Mouse (Mus musculus): ENCODE data around the gene Camkk2. TPM values are rescaled to one million over a fixed set of nuclear protein-coding genes. Genes with fewer than 3 reads are reported as not detected.
A peak's percentile ranks its signal among the peaks of the same experiment; 100 is the strongest.

The Camkk2 gene
- polyA plus RNA-seq, 1 experiment = 65.3 TPM

DNA sequence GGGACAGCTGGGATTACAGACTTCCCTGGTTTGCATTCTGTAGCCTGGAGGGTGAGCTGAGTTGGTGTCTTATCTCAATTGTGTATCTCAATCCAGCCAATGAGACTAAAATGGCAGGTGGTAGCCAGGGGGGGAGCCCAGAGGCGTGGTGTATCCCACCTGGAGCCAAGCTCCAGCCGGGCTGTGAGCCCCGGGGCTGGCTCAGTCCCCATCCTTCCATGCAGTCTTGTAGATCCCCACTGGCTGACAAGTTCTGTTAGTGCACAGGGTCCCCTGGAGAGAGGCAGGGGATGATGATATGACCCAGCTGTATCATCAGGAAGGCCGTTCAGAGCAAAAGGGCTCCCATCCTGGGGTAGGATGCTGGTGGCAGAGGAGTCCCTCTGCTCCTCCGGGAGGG is 52.6 kb downstream of the Camkk2 start:
- Histone ChIP-seq H3K4me1 (ENCODE audit: control insufficient read depth, insufficient read depth, low read length) (no peaks in the 10 kb centered on the region), H3K27ac (ENCODE audit: insufficient read depth, low read depth, low read length) (no peak overlapping the region), H3K4me3 (ENCODE audit: insufficient read depth, low read length) (no peak overlapping the region)
- TF ChIP-seq CTCF (IDR thresholded peaks at IDR 0.05; ENCODE audit: low read depth, low read length) = no peak
- no peak for TF ChIP-seq POLR2A (IDR thresholded peaks at IDR 0.05; ENCODE audit: borderline replicate concordance, low read depth, low read length)

GRCm38 (mm10) chr5:122726068-122726467 is 53.1 kb downstream of the Camkk2 start:
- Histone ChIP-seq H3K27ac (ENCODE audit: insufficient read depth, low read depth, low read length) (no peak overlapping the region), H3K4me1 (ENCODE audit: control insufficient read depth, insufficient read depth, low read length) (no peaks in the 10 kb centered on the region), H3K4me3 (ENCODE audit: insufficient read depth, low read length) (no peak overlapping the region)
- TF ChIP-seq POLR2A (IDR thresholded peaks at IDR 0.05; ENCODE audit: borderline replicate concordance, low read depth, low read length) (no peak), CTCF (IDR thresholded peaks at IDR 0.05; ENCODE audit: low read depth, low read length) (peak; percentile 39; the same call in 1 of the 2 replicates)

DNA sequence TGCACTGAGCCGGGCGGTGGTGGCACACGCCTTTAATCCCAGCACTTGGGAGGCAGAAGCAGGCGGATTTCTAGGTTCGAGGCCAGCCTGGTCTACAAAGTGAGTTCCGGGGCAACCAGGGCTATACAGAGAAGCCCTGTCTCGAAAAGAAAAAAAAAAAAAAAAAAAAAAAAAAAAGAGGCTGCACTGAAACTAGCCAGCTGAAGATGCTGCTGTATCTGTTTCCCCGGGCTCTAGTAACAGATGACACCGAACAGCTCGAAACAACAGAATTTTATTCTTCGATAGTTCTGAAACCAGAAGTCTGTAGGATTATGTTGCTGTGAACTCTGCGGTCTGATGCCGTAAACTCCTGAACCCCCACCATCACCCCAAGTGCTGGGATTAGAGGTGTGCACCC is 53.8 kb downstream of the Camkk2 start:
- H3K27ac ChIP-seq (ENCODE audit: insufficient read depth, low read depth, low read length) = no peak overlapping the region
- H3K4me1 ChIP-seq (ENCODE audit: control insufficient read depth, insufficient read depth, low read length) = no peaks in the 10 kb centered on the region
- no peak overlapping the region for H3K4me3 ChIP-seq (ENCODE audit: insufficient read depth, low read length)
- no peak for TF ChIP-seq POLR2A (IDR thresholded peaks at IDR 0.05; ENCODE audit: borderline replicate concordance, low read depth, low read length)
- no peak for TF ChIP-seq CTCF (IDR thresholded peaks at IDR 0.05; ENCODE audit: low read depth, low read length)

DNA sequence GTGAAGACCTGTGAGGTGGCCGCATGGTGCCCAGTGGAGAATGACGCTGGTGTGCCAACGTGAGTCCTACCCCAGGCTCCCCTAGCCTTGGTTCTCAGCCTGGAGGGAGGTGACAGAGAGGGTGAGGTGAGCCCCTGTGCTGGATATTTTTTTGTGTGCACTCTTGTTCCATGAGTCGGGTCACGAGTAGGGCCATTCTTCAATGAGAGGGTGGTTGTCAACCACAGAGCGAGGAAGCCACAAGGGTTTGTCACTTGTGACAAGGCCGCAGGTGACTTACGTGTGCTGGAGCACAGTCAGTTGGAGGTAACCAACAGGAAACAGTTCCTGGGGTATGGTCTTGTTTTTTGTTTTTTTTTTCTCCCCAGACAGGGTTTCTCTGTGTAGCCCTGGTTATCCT is 60.0 kb downstream of the Camkk2 start:
- H3K27ac ChIP-seq (ENCODE audit: insufficient read depth, low read depth, low read length) = no peak overlapping the region
- peaks cover 24% of the 10 kb centered on the region for H3K4me1 ChIP-seq (ENCODE audit: control insufficient read depth, insufficient read depth, low read length)
- TF ChIP-seq CTCF (IDR thresholded peaks at IDR 0.05; ENCODE audit: low read depth, low read length) (no peak), POLR2A (IDR thresholded peaks at IDR 0.05; ENCODE audit: borderline replicate concordance, low read depth, low read length) (no peak)
- no peak overlapping the region for H3K4me3 ChIP-seq (ENCODE audit: insufficient read depth, low read length)

GRCm38 (mm10) chr5:122718400-122718799 is 60.8 kb downstream of the Camkk2 start:
- H3K4me3 ChIP-seq (ENCODE audit: insufficient read depth, low read length) = no peak overlapping the region
- H3K4me1 ChIP-seq (ENCODE audit: control insufficient read depth, insufficient read depth, low read length) = peaks cover 24% of the 10 kb centered on the region
- TF ChIP-seq POLR2A (IDR thresholded peaks at IDR 0.05; ENCODE audit: borderline replicate concordance, low read depth, low read length) (no peak), CTCF (IDR thresholded peaks at IDR 0.05; ENCODE audit: low read depth, low read length) (no peak)
- no peak overlapping the region for H3K27ac ChIP-seq (ENCODE audit: insufficient read depth, low read depth, low read length)

DNA sequence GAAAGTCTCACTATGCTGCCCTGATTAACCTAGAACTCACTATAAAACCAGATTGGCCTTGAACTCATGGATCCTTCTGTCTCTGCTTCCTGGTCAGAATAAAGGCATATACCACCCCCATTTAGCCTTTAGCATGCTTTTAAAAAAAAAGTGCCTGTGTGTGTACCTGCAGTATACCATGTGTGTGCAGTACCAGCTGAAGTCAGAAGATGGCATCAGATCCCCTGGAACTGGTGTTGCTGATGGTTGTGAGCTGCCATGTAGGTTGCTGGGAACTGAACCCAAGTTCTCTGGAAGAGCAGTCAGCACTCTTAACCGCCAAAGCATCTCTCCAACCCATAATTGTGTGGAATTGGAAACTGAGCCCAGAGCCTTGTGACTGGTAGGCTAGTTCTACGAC is 62.4 kb downstream of the Camkk2 start:
- Histone ChIP-seq H3K4me1 (ENCODE audit: control insufficient read depth, insufficient read depth, low read length) (peaks cover 24% of the 10 kb centered on the region), H3K27ac (ENCODE audit: insufficient read depth, low read depth, low read length) (no peak overlapping the region), H3K4me3 (ENCODE audit: insufficient read depth, low read length) (no peak overlapping the region)
- TF ChIP-seq CTCF (IDR thresholded peaks at IDR 0.05; ENCODE audit: low read depth, low read length) (no peak), POLR2A (IDR thresholded peaks at IDR 0.05; ENCODE audit: borderline replicate concordance, low read depth, low read length) (no peak)

GRCm38 (mm10) chr5:122715723-122716122 is 63.5 kb downstream of the Camkk2 start:
- Histone ChIP-seq H3K4me1 (ENCODE audit: control insufficient read depth, insufficient read depth, low read length) (peaks cover 24% of the 10 kb centered on the region), H3K4me3 (ENCODE audit: insufficient read depth, low read length) (no peak overlapping the region), H3K27ac (ENCODE audit: insufficient read depth, low read depth, low read length) (peak overlapping the region; percentile 45)
- TF ChIP-seq POLR2A (IDR thresholded peaks at IDR 0.05; ENCODE audit: borderline replicate concordance, low read depth, low read length) (no peak), CTCF (IDR thresholded peaks at IDR 0.05; ENCODE audit: low read depth, low read length) (no peak)

DNA sequence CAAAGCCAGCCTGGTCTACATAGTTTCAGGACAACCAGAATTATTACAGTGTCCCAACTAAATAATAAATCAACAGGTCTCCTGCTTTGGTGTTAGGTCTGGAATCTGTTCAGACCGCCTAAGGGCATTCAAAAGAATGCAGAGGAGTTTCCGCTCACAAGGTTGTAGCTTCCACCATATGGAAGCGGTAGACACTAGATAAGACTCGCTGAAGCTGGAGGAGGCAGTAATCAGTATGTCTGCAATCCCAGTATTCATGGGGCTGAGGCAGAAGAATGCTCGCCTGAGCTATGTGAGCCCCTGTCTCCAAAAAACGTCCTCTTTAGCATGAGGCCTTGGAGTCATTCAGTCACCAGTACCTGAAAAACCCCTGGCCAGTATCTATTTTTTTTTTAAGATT is 70.4 kb downstream of the Camkk2 start:
- Histone ChIP-seq H3K4me3 (ENCODE audit: insufficient read depth, low read length) (peak overlapping the region; percentile 77), H3K4me1 (ENCODE audit: control insufficient read depth, insufficient read depth, low read length) (peaks cover 32% of the 10 kb centered on the region), H3K27ac (ENCODE audit: insufficient read depth, low read depth, low read length) (peak overlapping the region; percentile 97; the same call in 1 of the 2 replicates)
- TF ChIP-seq POLR2A (IDR thresholded peaks at IDR 0.05; ENCODE audit: borderline replicate concordance, low read depth, low read length) (no peak), CTCF (IDR thresholded peaks at IDR 0.05; ENCODE audit: low read depth, low read length) (no peak)

GRCm38 (mm10) chr5:122707276-122708181 is 71.7 kb downstream of the Camkk2 start, which contains the start of gene P2rx4:
P2rx4 (plus strand) TSS chr5:122707544.
- no peak for TF ChIP-seq CTCF (IDR thresholded peaks at IDR 0.05; ENCODE audit: low read depth, low read length)
- 0 out of 2 replicates have a peak, but pooled peaks have one; percentile 40 for TF ChIP-seq POLR2A (IDR thresholded peaks at IDR 0.05; ENCODE audit: borderline replicate concordance, low read depth, low read length)

GRCm38 (mm10) chr5:122706917-122707275 is 72.3 kb downstream of the Camkk2 start:
- peak overlapping the region; percentile 77 for H3K4me3 ChIP-seq (ENCODE audit: insufficient read depth, low read length)
- H3K4me1 ChIP-seq (ENCODE audit: control insufficient read depth, insufficient read depth, low read length) = peaks cover 44% of the 10 kb centered on the region
- TF ChIP-seq POLR2A (IDR thresholded peaks at IDR 0.05; ENCODE audit: borderline replicate concordance, low read depth, low read length) (no peak), CTCF (IDR thresholded peaks at IDR 0.05; ENCODE audit: low read depth, low read length) (no peak)
- H3K27ac ChIP-seq (ENCODE audit: insufficient read depth, low read depth, low read length) = peak overlapping the region; percentile 97

More at GRCm38 (mm10) chr5:122707276-122708181, 71.7 kb downstream of the Camkk2 start, which contains the start of gene P2rx4:
- H3K4me3 ChIP-seq (ENCODE audit: insufficient read depth, low read length) = peak within 1 kb of the TSS; percentile 77
- H3K27ac ChIP-seq (ENCODE audit: insufficient read depth, low read depth, low read length) = peak within 1 kb of the TSS; percentile 97
- peaks cover 43% of the 10 kb centered on the region for H3K4me1 ChIP-seq (ENCODE audit: control insufficient read depth, insufficient read depth, low read length)
